Mouse (Mus musculus): ENCODE data around the gene Ccnq.
"Not testable (repeated sequence)": the region's sequence is repeated elsewhere in the genome, so short reads cannot be mapped to it uniquely, and the experiment has no call there.

The Ccnq gene

DNA sequence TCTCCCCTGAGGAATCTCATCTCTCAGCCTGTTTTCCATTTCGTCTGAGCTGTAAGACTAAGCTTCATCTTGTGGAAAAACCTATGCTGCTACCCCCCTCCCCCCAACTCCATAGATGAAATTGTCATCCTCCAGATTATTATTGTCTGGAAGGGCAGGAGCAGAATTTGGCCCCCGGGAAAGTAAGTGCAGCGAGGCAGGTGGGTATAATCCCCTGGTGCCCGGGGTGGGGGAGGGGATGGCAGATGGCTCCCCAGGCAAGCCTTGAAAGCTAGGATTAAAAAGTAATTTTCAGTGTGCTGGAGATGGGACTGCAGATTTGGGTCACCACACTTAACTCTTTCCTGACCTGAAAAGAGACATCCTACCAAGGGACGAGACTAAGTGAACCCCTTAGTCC, 10.7 kb upstream of the Ccnq start:
- DNase-seq (ENCODE audit: low spot score) = no peak

DNA sequence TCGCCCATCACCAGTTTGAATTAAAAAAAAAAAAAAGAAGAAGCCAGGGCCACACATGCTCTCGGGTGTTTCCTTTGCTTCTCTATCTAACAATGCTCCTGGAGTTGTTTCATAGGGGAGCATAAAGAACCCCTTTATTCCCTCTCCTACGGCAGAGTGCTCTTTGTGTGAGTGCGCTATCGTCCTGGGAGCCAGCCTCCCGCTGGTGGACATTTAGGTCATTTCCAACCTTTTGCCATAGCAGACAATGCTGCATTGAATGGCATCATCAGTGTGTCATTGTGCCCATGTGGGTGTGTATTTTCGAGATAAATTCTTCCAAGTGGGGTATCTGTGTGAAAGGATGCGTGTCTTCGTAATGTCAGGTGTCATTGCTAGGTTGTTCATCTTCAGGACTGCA, 9.6 kb upstream of the Ccnq start:
- DNase-seq (ENCODE audit: low spot score) = no peak

DNA sequence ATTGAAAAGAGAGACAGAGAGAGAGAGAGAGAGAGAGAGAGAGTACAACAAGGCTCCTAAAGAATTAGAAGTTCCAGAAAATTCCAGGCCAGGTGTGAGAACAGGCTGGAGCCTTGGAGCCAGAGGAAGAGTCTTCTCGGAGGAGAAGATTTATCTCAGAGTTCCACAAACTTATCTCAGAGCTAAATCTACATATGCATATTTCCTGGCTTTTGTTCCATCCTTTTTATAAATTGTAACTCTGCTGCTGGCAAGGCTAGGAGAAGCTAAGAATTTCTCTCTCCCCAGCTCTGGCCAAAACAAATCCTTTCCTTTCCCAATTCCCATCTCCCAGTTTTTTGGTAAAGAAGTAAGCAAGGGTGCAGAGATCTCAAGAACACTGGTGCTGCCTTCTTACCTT, 3.8 kb upstream of the Ccnq start:
- DNase-seq (ENCODE audit: low spot score) = no peak

DNA sequence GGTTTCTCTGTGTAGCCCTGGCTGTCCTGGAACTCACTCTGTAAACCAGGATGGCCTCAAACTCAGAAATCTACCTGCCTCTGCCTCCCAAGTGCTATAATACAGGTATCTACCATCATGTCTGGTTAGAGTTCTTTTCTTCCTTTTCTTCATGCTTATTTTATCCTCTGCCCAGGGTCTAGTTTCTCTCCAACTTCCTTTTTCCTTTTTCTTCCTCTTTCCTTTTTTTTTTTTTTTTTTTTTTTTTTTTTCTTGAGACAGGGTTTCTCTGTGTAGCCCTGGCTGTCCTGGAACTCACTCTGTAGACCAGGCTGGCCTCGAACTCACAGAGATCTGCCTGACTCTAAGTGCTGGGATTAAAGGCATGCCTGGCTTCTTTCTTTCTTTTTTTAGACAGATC, 2.6 kb upstream of the Ccnq start:
- DNase-seq (ENCODE audit: low spot score) = not testable (repeated sequence)

- no peak for DNase-seq (ENCODE audit: low spot score)
Observed at GRCm38 (mm10) chr11:78753183-78753582, 1.7 kb upstream of the Ccnq start.

GRCm38 (mm10) chr11:78751843-78752203, 294 bp upstream of the Ccnq start:
- DNase-seq (ENCODE audit: low spot score) = no peak

GRCm38 (mm10) chr11:78746264-78746663, 5.3 kb downstream of the Ccnq start:
- DNase-seq (ENCODE audit: low spot score) = no peak

DNA sequence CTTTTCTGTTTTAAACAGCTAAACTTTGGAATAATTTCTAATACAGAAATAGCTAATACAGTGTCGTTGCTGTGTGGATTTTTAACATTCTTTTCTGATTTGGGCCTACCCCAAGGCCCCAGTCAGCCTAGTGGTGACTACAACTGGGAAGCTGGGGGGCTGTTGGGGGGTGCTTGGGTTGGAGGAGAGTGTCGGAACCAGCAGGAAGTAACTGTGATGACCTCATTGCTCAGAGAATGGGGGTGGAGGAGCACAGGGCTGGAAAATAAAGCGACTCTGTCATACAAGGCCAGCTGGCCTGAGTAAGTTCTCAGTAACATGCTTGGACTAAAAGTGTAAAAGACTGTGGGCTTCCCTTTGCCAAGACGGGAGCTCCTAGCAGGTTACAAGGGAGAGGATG, 6.1 kb downstream of the Ccnq start:
- DNase-seq (ENCODE audit: low spot score) = no peak

DNA sequence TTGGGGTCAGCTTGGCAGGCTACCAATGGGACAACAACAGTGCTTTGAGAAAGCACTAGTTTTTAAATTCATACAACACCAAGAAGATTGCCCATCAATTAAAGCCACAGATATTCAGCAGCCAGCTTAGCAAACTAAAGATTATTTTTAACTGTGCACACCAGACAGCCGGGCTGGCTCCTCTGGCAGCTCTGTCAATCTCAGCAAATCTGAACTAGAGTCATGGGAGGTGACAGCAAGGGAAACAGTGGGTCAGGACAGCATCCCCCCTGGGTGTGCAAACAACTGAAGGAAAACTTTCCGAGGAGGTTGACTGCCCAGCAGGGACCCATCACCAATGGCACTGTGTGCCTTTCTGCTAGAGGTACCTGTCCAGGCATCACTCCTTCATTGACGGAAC, 9.1 kb downstream of the Ccnq start:
- DNase-seq (ENCODE audit: low spot score) = no peak

DNA sequence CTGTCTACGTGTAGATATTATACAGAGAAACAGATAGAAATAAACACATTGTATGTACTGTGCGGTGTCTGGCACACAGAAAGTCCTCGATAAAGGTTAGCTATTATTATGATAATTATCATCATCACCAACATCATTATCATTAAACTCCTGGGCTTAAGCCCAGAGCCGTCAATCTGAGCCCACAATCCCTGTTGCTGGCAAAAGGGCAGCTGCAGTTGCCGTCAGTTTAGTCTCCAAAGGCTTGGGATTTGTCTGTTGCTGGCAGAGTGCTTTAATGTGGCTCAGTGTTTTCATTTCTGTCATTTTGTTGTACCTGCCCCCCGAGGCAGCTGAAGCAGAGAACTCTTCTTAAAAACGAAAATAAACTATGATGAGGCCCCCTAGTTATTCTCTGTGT, 9.6 kb downstream of the Ccnq start:
- DNase-seq (ENCODE audit: low spot score) = no peak

- DNase-seq (ENCODE audit: low spot score) = no peak
Observed at GRCm38 (mm10) chr11:78739361-78739760, 12.2 kb downstream of the Ccnq start.

DNA sequence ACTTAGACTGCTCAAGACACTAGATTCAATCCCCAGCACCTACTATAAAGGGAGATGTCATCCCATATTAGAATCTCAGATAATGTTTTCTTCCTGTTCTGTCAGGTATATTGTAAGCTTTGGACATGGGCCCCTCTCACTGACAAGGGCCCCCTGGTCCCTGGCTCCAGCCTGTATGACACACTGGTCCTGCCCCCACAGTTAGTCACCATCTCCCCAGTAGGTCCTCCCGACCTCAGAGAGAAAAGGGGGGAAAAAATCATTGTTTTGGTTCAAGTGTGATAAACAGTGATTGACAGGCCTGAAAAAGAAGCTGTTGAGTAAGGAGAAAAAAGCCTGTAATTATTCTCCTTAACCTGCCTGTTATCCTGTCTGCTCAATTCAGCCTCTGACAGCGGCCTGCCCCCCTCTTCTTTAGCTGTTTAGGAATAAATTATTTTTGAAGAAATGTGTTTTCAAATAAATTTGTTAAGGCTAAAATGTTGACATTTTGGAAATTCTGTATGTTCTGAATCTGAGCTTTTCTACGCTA, 14.6 kb downstream of the Ccnq start:
- no peak for DNase-seq (ENCODE audit: low spot score)

- no peak for DNase-seq (ENCODE audit: low spot score)
Observed at GRCm38 (mm10) chr11:78735168-78735567, 16.4 kb downstream of the Ccnq start.

DNA sequence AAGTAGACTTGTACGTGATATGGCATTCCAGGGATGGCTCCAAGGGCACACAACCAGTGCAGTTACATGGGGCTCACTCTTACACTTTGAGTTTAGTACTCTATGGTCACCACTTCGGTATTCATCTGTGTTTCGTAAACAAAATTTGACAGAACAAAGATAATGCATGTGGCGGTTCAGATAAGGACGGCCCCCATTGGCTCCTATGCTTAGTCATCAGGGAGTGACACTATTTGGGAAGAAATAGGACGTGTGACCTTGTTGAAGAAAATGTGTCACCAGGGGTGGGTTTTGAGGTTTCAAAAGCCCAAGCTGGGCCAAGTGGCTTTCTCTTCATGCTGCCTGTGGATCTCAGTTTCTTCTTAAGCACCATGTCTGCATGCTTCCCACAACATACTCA, 18.9 kb downstream of the Ccnq start:
- no peak for DNase-seq (ENCODE audit: low spot score)

DNA sequence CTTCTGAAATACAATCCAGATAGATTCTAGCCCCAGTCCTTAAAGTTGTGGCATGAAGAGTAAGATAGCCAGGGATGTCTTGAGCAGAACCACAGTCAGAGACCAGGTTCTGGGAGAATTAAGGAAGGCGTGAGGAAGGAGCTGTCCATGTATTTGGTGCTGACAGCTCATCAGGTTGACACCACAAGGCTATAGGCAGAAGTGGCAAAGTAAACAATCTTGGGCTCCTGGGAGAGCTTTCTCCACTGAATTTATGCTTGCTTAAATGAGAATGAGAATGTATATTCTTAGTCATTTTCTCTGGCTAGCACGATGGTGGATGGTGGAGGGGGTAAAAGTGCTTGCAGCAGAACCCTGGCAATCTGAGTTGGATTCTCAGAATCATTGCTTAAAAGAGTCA, 20.6 kb downstream of the Ccnq start:
- no peak for DNase-seq (ENCODE audit: low spot score)

- no peak for DNase-seq (ENCODE audit: low spot score)
Observed at GRCm38 (mm10) chr11:78728041-78728440, 23.5 kb downstream of the Ccnq start.

DNA sequence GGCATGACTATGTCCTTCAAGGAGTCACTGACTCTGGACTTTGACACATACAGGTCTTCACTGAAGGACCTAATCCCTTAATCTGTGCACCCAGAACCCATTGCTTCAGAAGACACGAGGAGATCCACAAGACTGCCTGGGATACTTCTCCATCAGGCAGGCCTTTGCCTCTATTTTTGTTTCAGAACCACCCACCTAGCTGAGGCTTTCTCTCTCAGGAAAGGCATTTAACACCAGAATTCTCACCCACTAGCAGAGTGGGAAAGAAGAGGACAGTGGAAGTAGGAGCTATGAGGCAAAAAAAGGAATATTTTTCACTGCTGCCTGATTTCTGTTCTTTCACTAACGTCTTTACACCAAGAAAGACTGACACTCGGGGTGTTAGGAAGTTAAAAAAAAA, 25.2 kb downstream of the Ccnq start:
- DNase-seq (ENCODE audit: low spot score) = no peak

GRCm38 (mm10) chr11:78724792-78725191, 26.7 kb downstream of the Ccnq start:
- DNase-seq (ENCODE audit: low spot score) = no peak

GRCm38 (mm10) chr11:78721419-78721818, 30.1 kb downstream of the Ccnq start:
- no peak for DNase-seq (ENCODE audit: low spot score)

- DNase-seq (ENCODE audit: low spot score) = no peak
Observed at GRCm38 (mm10) chr11:78717655-78718054, 33.9 kb downstream of the Ccnq start.

GRCm38 (mm10) chr11:78708642-78709041, 42.9 kb downstream of the Ccnq start:
- no peak for DNase-seq (ENCODE audit: low spot score)

DNA sequence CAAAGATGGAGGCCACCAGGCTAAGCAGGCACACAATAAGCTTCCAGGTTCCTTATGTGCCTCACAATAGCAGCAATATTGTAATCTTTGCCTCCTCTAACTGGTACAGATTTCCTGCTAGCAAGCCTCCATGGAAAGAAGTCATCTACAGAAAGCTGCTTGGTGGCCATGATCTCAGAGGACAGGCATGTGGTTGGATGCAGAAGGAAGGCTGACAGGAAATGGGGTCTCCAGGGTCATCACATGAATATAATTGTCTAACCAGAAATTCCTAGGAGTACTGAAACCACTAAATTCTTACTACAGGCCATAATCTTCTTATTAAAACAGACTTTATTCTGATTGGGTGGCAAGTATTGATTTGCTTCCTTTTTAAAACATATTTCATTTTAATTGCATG, 45.5 kb downstream of the Ccnq start:
- DNase-seq (ENCODE audit: low spot score) = no peak

- no peak for DNase-seq (ENCODE audit: low spot score)
Observed at GRCm38 (mm10) chr11:78703085-78703484, 48.4 kb downstream of the Ccnq start.

DNA sequence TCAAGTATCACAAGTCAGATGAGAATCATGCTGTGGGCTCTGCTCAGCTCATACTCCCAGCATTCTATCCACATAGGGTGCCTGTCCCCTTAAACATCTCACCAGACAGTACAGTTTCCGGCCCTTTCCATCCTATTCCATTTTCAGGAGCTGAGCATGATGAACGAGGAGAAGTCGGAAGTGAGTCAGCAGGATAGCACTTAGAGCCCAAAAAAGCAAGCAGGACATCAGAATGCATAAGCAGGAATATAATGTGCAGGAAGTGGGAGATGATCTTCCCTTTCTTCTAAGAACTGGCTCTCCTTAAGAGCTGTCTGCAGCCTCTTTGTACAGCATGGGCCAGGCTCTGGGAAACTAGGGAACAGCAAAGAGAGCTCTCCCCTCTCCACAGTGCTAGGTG, 49.2 kb downstream of the Ccnq start:
- no peak for DNase-seq (ENCODE audit: low spot score)
